Mouse (Mus musculus): ENCODE data around the gene Pgpep1.

- TF ChIP-seq CHD2 (IDR thresholded peaks at IDR 0.05; ENCODE audit: low read depth, low read length) (no peak), ZNF384 (IDR thresholded peaks at IDR 0.05; ENCODE audit: low read depth, low read length) (no peak)
Observed at GRCm38 (mm10) chr8:70703287-70703686, 43.1 kb upstream of the Pgpep1 start, which contains the start of gene Iqcn.

Measured in ES-E14 (cell line).